Mouse (Mus musculus): ENCODE measurements at regions not wholly inside any gene's neighbourhood (a gene's known extent, or its start where the extent isn't known, plus 50 kb on each side); places are given as distances from the start of the nearest gene placed in this dataset.
"Not testable (repeated sequence)": the region's sequence is repeated elsewhere in the genome, so short reads cannot be mapped to it uniquely, and the experiment has no call there.

- Histone ChIP-seq H3K9ac (replicated peaks; ENCODE audit: low read length) (0 out of 2 replicates have a peak overlapping the region, but pooled peaks have one; percentile 5), H3K36me3 (ENCODE audit: control insufficient read depth, insufficient read depth, low read length) (no peaks in the 10 kb centered on the region), H3K4me2 (ENCODE audit: low read length) (peak overlapping the region; percentile 34), H3K9me3 (ENCODE audit: control insufficient read depth, low read length) (no peaks in the 10 kb centered on the region), H3K27ac (replicated peaks; ENCODE audit: low read depth, low read length) (peak overlapping the region; percentile 82), H3K4me1 (ENCODE audit: control insufficient read depth, insufficient read depth, low read length) (peaks cover 12% of the 10 kb centered on the region), H3K27me3 (ENCODE audit: control insufficient read depth, insufficient read depth, low read length) (no peaks in the 10 kb centered on the region), H3K4me3 (replicated peaks; ENCODE audit: low read depth, low read length) (no peak overlapping the region)
- DNase-seq, result peak; percentile 82
- peak; percentile 92 for ATAC-seq (ENCODE audit: low FRiP score, low TSS enrichment)
- 16% methylated on average over 15 of the region's 15 CpGs for WGBS
Observed at GRCm38 (mm10) chr6:61042667-61043523, 118.1 kb downstream of the Mmrn1 start.

DNA sequence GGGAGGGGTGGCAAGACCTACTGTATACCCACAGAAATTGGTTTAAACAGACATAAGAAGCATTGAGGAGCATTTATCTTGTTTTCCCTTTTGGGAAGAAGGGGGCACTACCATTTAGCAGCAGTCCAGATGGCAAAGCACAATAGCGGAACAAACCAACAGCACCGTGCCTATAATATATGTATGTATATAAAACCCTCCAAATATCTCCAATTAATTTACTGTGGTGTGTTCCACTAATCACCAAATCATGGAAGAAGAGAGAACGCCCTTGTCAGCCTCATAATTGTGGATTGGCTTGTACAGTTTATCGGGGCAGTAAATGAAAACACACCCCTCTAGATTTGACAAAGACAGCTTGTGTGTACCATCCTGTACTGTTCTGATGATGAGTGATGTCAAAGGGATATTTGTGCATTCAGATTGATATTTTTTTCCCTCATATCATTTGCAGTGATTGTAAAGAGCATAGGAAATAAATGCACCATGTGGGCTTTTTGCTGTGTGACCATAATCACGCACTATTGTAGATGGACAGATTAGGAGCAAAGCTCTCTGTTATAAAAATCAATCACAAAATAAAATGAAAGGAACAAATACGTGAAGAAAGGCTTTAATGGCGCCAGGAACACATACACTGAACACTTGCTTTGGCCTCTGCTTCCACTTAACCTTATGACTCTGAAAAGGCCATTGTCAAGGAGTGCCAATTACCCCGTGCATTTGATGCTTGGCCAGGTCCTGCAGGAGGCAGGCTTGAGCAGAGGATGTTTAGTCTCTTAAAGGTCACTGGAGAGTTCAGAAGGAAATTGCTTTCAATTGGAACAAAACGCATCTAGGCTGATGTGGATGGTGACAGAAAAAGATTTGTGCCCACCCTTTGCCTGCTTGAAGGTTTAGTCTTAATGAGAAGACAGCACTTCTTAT, 119.0 kb downstream of the Mmrn1 start:
- WGBS, result 51% methylated on average over 9 of the region's 9 CpGs
- ATAC-seq (ENCODE audit: low FRiP score, low TSS enrichment), result peak; percentile 55
- Histone ChIP-seq H3K27ac (replicated peaks; ENCODE audit: low read depth, low read length) (peak overlapping the region; percentile 82), H3K4me2 (ENCODE audit: low read length) (peak overlapping the region; percentile 34), H3K9ac (replicated peaks; ENCODE audit: low read length) (0 out of 2 replicates have a peak overlapping the region, but pooled peaks have one; percentile 5), H3K4me3 (replicated peaks; ENCODE audit: low read depth, low read length) (no peak overlapping the region), H3K4me1 (ENCODE audit: control insufficient read depth, insufficient read depth, low read length) (peaks cover 12% of the 10 kb centered on the region), H3K36me3 (ENCODE audit: control insufficient read depth, insufficient read depth, low read length) (no peaks in the 10 kb centered on the region), H3K9me3 (ENCODE audit: control insufficient read depth, low read length) (no peaks in the 10 kb centered on the region), H3K27me3 (ENCODE audit: control insufficient read depth, insufficient read depth, low read length) (no peaks in the 10 kb centered on the region)
- DNase-seq, result peak; percentile 54

- H3K9me3 ChIP-seq (ENCODE audit: control insufficient read depth, low read length); H3K27me3 ChIP-seq (ENCODE audit: control insufficient read depth, insufficient read depth, low read length); H3K27ac ChIP-seq (replicated peaks; ENCODE audit: low read depth, low read length); H3K9ac ChIP-seq (replicated peaks; ENCODE audit: low read length); H3K36me3 ChIP-seq (ENCODE audit: control insufficient read depth, insufficient read depth, low read length); H3K4me3 ChIP-seq (replicated peaks; ENCODE audit: low read depth, low read length); H3K4me2 ChIP-seq (ENCODE audit: low read length); DNase-seq; ATAC-seq (ENCODE audit: low FRiP score, low TSS enrichment): not testable (repeated sequence)
- 82% methylated on average over 6 of the region's 6 CpGs for WGBS
- H3K4me1 ChIP-seq (ENCODE audit: control insufficient read depth, insufficient read depth, low read length), result peaks cover 12% of the 10 kb centered on the region
Observed at GRCm38 (mm10) chr6:61047667-61048066, 122.9 kb downstream of the Mmrn1 start.

DNA sequence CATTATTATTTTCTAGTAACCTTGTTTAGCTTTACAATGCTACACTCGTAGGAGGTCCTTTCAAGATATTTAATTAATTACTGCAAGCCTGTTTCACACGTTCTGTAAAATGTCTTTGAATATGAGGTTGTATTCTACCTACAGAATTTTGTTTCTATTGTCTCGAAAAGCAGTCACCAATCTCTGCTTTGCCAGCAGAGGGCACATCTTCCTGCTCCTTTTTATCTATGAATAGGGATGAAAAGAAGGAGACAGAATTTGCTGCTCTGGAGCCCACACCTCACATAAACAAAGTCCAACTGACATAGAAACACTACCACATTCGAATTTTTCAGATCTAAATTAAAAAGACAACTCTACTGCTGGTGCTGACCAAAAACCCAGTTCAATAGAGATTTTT, 117.0 kb upstream of the Ccser1 start:
- Histone ChIP-seq H3K9me3 (ENCODE audit: control insufficient read depth, low read length) (no peaks in the 10 kb centered on the region), H3K27me3 (ENCODE audit: control insufficient read depth, insufficient read depth, low read length) (no peaks in the 10 kb centered on the region), H3K9ac (replicated peaks; ENCODE audit: low read length) (no peak overlapping the region), H3K4me2 (ENCODE audit: low read length) (no peak overlapping the region), H3K36me3 (ENCODE audit: control insufficient read depth, insufficient read depth, low read length) (no peaks in the 10 kb centered on the region), H3K27ac (replicated peaks; ENCODE audit: low read depth, low read length) (no peak overlapping the region), H3K4me1 (ENCODE audit: control insufficient read depth, insufficient read depth, low read length) (peaks cover 14% of the 10 kb centered on the region), H3K4me3 (replicated peaks; ENCODE audit: low read depth, low read length) (no peak overlapping the region)
- ATAC-seq (ENCODE audit: low FRiP score, low TSS enrichment), result no peak
- DNase-seq, result peak; percentile 78
- 35% methylated on average over 4 of the region's 4 CpGs for WGBS

- no peak overlapping the region for H3K4me3 ChIP-seq (replicated peaks; ENCODE audit: low read depth, low read length)
- H3K9me3 ChIP-seq (ENCODE audit: control insufficient read depth, low read length), result no peaks in the 10 kb centered on the region
- H3K27me3 ChIP-seq (ENCODE audit: control insufficient read depth, insufficient read depth, low read length), result no peaks in the 10 kb centered on the region
- H3K4me2 ChIP-seq (ENCODE audit: low read length), result no peak overlapping the region
- no peaks in the 10 kb centered on the region for H3K36me3 ChIP-seq (ENCODE audit: control insufficient read depth, insufficient read depth, low read length)
- ATAC-seq (ENCODE audit: low FRiP score, low TSS enrichment), result no peak
- no peak overlapping the region for H3K9ac ChIP-seq (replicated peaks; ENCODE audit: low read length)
- H3K4me1 ChIP-seq (ENCODE audit: control insufficient read depth, insufficient read depth, low read length), result peaks cover 18% of the 10 kb centered on the region
- H3K27ac ChIP-seq (replicated peaks; ENCODE audit: low read depth, low read length), result no peak overlapping the region
- no peak for DNase-seq
Observed at GRCm38 (mm10) chr6:61065769-61066168, 114.4 kb upstream of the Ccser1 start.

DNA sequence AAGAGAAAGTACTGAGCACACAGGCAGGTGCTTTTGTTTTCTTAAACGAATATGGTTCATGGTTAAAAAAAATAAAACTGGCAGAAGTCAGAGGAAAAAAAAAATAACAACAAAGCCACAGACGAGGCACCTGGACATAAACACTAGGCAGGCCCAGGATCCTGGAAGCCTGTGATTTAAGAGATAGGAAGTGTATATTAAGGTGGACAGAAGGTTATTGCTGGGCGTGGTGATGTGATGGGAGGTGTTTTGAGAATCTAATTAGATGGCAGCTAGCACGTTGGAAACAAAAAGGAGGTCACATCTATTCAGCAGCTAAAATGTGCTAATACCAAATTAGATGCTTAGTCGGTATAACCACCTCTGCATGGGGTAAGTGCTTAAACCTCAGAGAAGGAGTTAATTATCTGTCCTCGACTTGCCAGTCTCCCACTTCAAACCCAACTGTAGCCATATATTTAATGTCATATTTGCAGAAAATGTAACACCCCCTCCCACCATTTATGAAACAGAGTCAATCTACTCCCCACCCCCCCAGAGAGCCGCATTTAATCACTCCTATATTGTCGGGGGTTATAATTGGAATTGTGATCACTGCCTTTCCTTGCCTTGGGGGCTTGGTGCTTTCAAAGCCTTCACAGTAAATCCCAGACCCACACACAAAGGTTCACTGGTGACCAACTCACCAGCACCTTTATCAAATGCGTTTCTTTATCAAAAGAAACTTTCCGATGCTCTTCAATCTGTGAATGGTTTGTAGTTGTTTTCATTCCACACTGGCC, 113.4 kb upstream of the Ccser1 start:
- no peak overlapping the region for H3K4me2 ChIP-seq (ENCODE audit: low read length)
- H3K27me3 ChIP-seq (ENCODE audit: control insufficient read depth, insufficient read depth, low read length), result no peaks in the 10 kb centered on the region
- H3K4me3 ChIP-seq (replicated peaks; ENCODE audit: low read depth, low read length), result no peak overlapping the region
- peaks cover 18% of the 10 kb centered on the region for H3K4me1 ChIP-seq (ENCODE audit: control insufficient read depth, insufficient read depth, low read length)
- no peaks in the 10 kb centered on the region for H3K36me3 ChIP-seq (ENCODE audit: control insufficient read depth, insufficient read depth, low read length)
- peak; percentile 41 for DNase-seq
- H3K9ac ChIP-seq (replicated peaks; ENCODE audit: low read length), result no peak overlapping the region
- WGBS, result 22% methylated on average over 10 of the region's 10 CpGs
- no peak overlapping the region for H3K27ac ChIP-seq (replicated peaks; ENCODE audit: low read depth, low read length)
- 0 out of 2 replicates have a peak, but pooled peaks have one; percentile 34 for ATAC-seq (ENCODE audit: low FRiP score, low TSS enrichment)
- no peaks in the 10 kb centered on the region for H3K9me3 ChIP-seq (ENCODE audit: control insufficient read depth, low read length)

- Histone ChIP-seq H3K9me3 (ENCODE audit: control insufficient read depth, low read length) (no peaks in the 10 kb centered on the region), H3K27me3 (ENCODE audit: control insufficient read depth, insufficient read depth, low read length) (no peaks in the 10 kb centered on the region), H3K9ac (replicated peaks; ENCODE audit: low read length) (no peak overlapping the region; the same call in 1 of the 2 replicates), H3K4me1 (ENCODE audit: control insufficient read depth, insufficient read depth, low read length) (peaks cover 18% of the 10 kb centered on the region), H3K4me2 (ENCODE audit: low read length) (peak overlapping the region; percentile 34), H3K27ac (replicated peaks; ENCODE audit: low read depth, low read length) (0 out of 2 replicates have a peak overlapping the region, but pooled peaks have one; percentile 16), H3K36me3 (ENCODE audit: control insufficient read depth, insufficient read depth, low read length) (no peaks in the 10 kb centered on the region), H3K4me3 (replicated peaks; ENCODE audit: low read depth, low read length) (no peak overlapping the region)
- ATAC-seq (ENCODE audit: low FRiP score, low TSS enrichment) (peak; percentile 46; the same call in 1 of the 2 replicates), DNase-seq (peak; percentile 65)
- WGBS, result 4% methylated on average over 10 of the region's 10 CpGs
Observed at GRCm38 (mm10) chr6:61067355-61068116, 112.6 kb upstream of the Ccser1 start.
